Mouse (Mus musculus) G1E (cell line): ENCODE results near the gene Psd.

Source experiments
- CTCF ChIP-seq: IDR thresholded peaks from 2 replicates; pipeline ENCODE4 v1.5.1; 2012; ENCODE audit warnings: low read depth, low read length, inconsistent platforms, mixed read lengths
- POLR2AphosphoS5 ChIP-seq: IDR thresholded peaks from 2 replicates; pipeline ENCODE4 v1.6.1; 2012; ENCODE audit warnings: low read depth, low read length, inconsistent platforms; ENCODE audit not compliant: insufficient replicate concordance

DNA sequence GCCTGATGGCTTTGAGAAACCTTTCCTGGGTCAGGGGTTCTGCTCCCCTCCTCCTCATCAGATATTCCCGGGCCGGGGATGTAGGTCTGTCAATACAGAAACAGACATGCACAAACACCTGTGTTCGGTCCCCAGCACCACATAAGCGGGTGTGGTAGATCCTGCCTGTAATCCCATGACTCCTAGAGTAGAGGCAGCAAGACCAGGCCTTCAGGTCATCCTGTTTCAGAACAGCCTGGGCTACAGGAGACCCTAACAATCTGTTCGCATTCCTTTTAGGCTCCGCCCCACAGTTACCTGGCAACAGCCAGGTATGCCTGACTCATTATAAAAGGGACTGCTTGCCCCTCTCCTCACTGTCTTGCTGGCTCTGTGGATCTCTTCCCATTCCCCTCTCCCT, 22.6 kb upstream of the Psd start:
- TF ChIP-seq CTCF = no peak
- no peak for TF ChIP-seq POLR2AphosphoS5
